Comparison of ENCODE assay signal across 8 mouse cellular contexts in genomic region chr16:30187400-30187799, GRCm38 (mm10).
DNase-seq lines count a peak whose midpoint lies in the region; ATAC-seq and TF ChIP-seq lines count a peak whose summit lies in the region.

No protein-coding gene starts in this region.

- ATAC-seq in heart, embryonic 12.5 days (ENCODE audit: insufficient number of reproducible peaks, low FRiP score): no peak
- no peak for ATAC-seq in hindbrain, embryonic 14.5 days (ENCODE audit: low FRiP score)

- no peaks in the 10 kb centered on the region for H3K36me3 ChIP-seq in heart, embryonic 12.5 days
- H3K36me3 ChIP-seq in ES-E14 (ENCODE audit: control insufficient read depth, insufficient read depth, low read length, poor library complexity, severe bottlenecking) (no peaks in the 10 kb centered on the region), macrophage (ENCODE audit: inconsistent target) (no peaks in the 10 kb centered on the region)
- H3K36me3 ChIP-seq in hindbrain, embryonic 14.5 days (replicated peaks; ENCODE audit: control insufficient read depth, insufficient read depth): no peaks in the 10 kb centered on the region

- peaks cover 64% of the 10 kb centered on the region for H3K4me1 ChIP-seq in heart, embryonic 12.5 days (replicated peaks)
- peaks cover 2 to 19% of the 10 kb centered on the region in 2 experiments; a peak in 3 of 4 replicates for H3K4me1 ChIP-seq in ES-E14 (ENCODE audit: control insufficient read depth in 2 of 2, insufficient read depth in 2 of 2, low read length in 2 of 2, poor library complexity in 1 of 2)
- peaks cover 4% of the 10 kb centered on the region for H3K4me1 ChIP-seq in hindbrain, embryonic 14.5 days (replicated peaks; ENCODE audit: control insufficient read depth, insufficient read depth, low read length)

- 0 out of 2 replicates have a peak overlapping the region, but pooled peaks have one; percentile 57 for H3K27ac ChIP-seq in heart, embryonic 12.5 days (ENCODE audit: poor library complexity, severe bottlenecking)
- H3K27ac ChIP-seq in ES-E14 (ENCODE audit: insufficient read depth, low read depth, low read length, poor library complexity, severe bottlenecking) (no peak overlapping the region), macrophage (peak overlapping the region; percentile 74)
- H3K27ac ChIP-seq in hindbrain, embryonic 14.5 days: no peak overlapping the region

- H3K27me3 ChIP-seq in heart, embryonic 12.5 days (replicated peaks): peaks cover 14% of the 10 kb centered on the region
- H3K27me3 ChIP-seq in hindbrain, embryonic 14.5 days (ENCODE audit: control insufficient read depth, insufficient read depth, low read length): peaks cover 73% of the 10 kb centered on the region

- H3K9me3 ChIP-seq in heart, embryonic 12.5 days (replicated peaks): no peaks in the 10 kb centered on the region
- H3K9me3 ChIP-seq in ES-E14 (ENCODE audit: control insufficient read depth, insufficient read depth, low read depth, low read length): no peaks in the 10 kb centered on the region
- H3K9me3 ChIP-seq in hindbrain, embryonic 14.5 days (ENCODE audit: control insufficient read depth, low read length): no peaks in the 10 kb centered on the region

- in situ Hi-C loops in ES-E14 (cut with MboI; ENCODE audit: low sequenced_read_pairs in 2 of 2, unreplicated experiment in 2 of 2): no loop called here

- H3K4me2 ChIP-seq in heart, embryonic 12.5 days: peak overlapping the region; percentile 70
- peak overlapping the region; percentile 60 for H3K4me2 ChIP-seq in hindbrain, embryonic 14.5 days (replicated peaks)

- H3K9ac ChIP-seq in heart, embryonic 12.5 days: peak overlapping the region; percentile 60; the same call in 1 of the 2 replicates
- H3K9ac ChIP-seq in ES-E14 (ENCODE audit: insufficient read depth, low read depth, low read length, poor library complexity, severe bottlenecking): no peak overlapping the region; the same call in 1 of the 2 replicates
- peak overlapping the region; percentile 51; the same call in 1 of the 2 replicates for H3K9ac ChIP-seq in hindbrain, embryonic 14.5 days

- WGBS in heart, embryonic 12.5 days: 44% methylated on average over 9 of the region's 9 CpGs
- WGBS in hindbrain, embryonic 14.5 days: 51% methylated on average over 9 of the region's 9 CpGs
- 29% methylated on average over 9 of the region's 9 CpGs for WGBS in macrophage (ENCODE audit: missing documents)

- H3K4me3 ChIP-seq in heart, embryonic 12.5 days: peak overlapping the region; percentile 41
- H3K4me3 ChIP-seq in ES-E14 (ENCODE audit: insufficient read depth in 1 of 2, low read depth in 1 of 2, low read length in 2 of 2, poor library complexity in 1 of 2, severe bottlenecking in 1 of 2) (peak overlapping the region; percentile 37 to 61; a peak in 3 of 4 replicates), macrophage (ENCODE audit: inconsistent target) (peak overlapping the region; percentile 26)
- 0 out of 2 replicates have a peak overlapping the region, but pooled peaks have one; percentile 30 for H3K4me3 ChIP-seq in hindbrain, embryonic 14.5 days (replicated peaks; ENCODE audit: low read length)

- no peaks in the 10 kb centered on the region for H3K79me2 ChIP-seq in macrophage (ENCODE audit: inconsistent target)

- DNase-seq in heart, postnatal 4 days: no peak
- DNase-seq in ES-E14 (ENCODE audit: low read depth, low spot score): no peak
- DNase-seq in hindbrain, embryonic 14.5 days (ENCODE audit: low spot score): no peak
- no peak for DNase-seq in right cerebral cortex, adult 2 months (ENCODE audit: low spot score in 2 of 2)
- DNase-seq in spleen, postnatal 4 days (ENCODE audit: low spot score in 2 of 2): no peak
- DNase-seq in adrenal gland, postnatal 4 days (ENCODE audit: low spot score in 2 of 2): no peak

TF ChIP-seq in ES-E14, 5 proteins besides CTCF, POLR2A, EP300 and RAD21:
- no peak for TF ChIP-seq ZC3H11A (IDR thresholded peaks at IDR 0.05; ENCODE audit: borderline replicate concordance, low read depth, low read length)
- no peak for TF ChIP-seq MAFK (IDR thresholded peaks at IDR 0.05; ENCODE audit: insufficient read depth, low read depth, low read length)
- TF ChIP-seq HCFC1 (IDR thresholded peaks at IDR 0.05; ENCODE audit: borderline replicate concordance, insufficient read depth, low read length): no peak
- TF ChIP-seq ZNF384 (IDR thresholded peaks at IDR 0.05; ENCODE audit: low read depth, low read length): no peak
- TF ChIP-seq CHD2 (IDR thresholded peaks at IDR 0.05; ENCODE audit: low read depth, low read length): no peak

Comparison
In these comparisons a context has a peak if more than half of its experiments do, and no peak if none do; other contexts are left out.
1. H3K27ac ChIP-seq: peak in heart, embryonic 12.5 days (single experiment) and macrophage (single experiment); none in ES-E14 (single experiment) and hindbrain, embryonic 14.5 days (single experiment).
2. Peak in every context shown above with its lines, with median percentiles within 50 percentile points of each other: H3K4me3 ChIP-seq.